Mouse (Mus musculus) limb, embryonic 14.5 days (tissue): ENCODE results near the gene Tcta. TPM values are rescaled to one million over a fixed set of nuclear protein-coding genes. Genes with fewer than 3 reads are reported as not detected.

ENCODE experiments used
- ATAC-seq: fragments of 200-750 bp; cut with Nextera tagmentation; 2 replicates; pipeline ENCODE4 v1.8.0; 2017; ENCODE audit warnings: low read depth, moderate number of reproducible peaks, moderate TSS enrichment; ENCODE audit not compliant: low FRiP score
- DNase-seq: peaks from one replicate; pipeline ENCODE4 v3.0.0-alpha.2; 2015; ENCODE audit warnings: low spot score
- H3K27ac ChIP-seq: fragments of 300-500 bp; sonication (generic); replicated peaks from 2 replicates; pipeline ENCODE4 v1.5.1; 2014; ENCODE audit warnings: low read depth, mild to moderate bottlenecking, low read length, moderate library complexity, mixed read lengths
- H3K27me3 ChIP-seq: fragments of 300-500 bp; sonication (generic); 2 replicates; pipeline ENCODE4 v1.6.1; 2014; ENCODE audit warnings: low read length, mixed read lengths; ENCODE audit not compliant: control insufficient read depth, insufficient read depth
- H3K36me3 ChIP-seq: fragments of 300-500 bp; sonication (generic); 2 replicates; pipeline ENCODE4 v1.6.1; 2014; ENCODE audit warnings: mild to moderate bottlenecking, low read length, moderate library complexity, mixed read lengths; ENCODE audit not compliant: control insufficient read depth, insufficient read depth
- H3K4me1 ChIP-seq: fragments of 300-500 bp; sonication (generic); 2 replicates; pipeline ENCODE4 v1.6.1; 2014; ENCODE audit warnings: antibody characterized with exemption, low read length, mixed read lengths; ENCODE audit not compliant: control insufficient read depth, insufficient read depth
- H3K4me2 ChIP-seq: fragments of 300-500 bp; sonication (generic); replicated peaks from 2 replicates; pipeline ENCODE4 v1.6.1; 2014; ENCODE audit warnings: low read depth, mild to moderate bottlenecking, low read length, moderate library complexity; ENCODE audit not compliant: severe bottlenecking
- H3K4me3 ChIP-seq: fragments of 300-500 bp; sonication (generic); replicated peaks from 2 replicates; pipeline ENCODE4 v1.5.1; 2014; ENCODE audit warnings: low read length
- H3K9ac ChIP-seq: fragments of 300-500 bp; sonication (generic); 2 replicates; pipeline ENCODE4 v1.6.1; 2014; ENCODE audit warnings: mild to moderate bottlenecking, low read depth, low read length, moderate library complexity; ENCODE audit not compliant: severe bottlenecking
- H3K9me3 ChIP-seq: fragments of 300-500 bp; sonication (generic); 2 replicates; pipeline ENCODE4 v1.6.1; 2016; ENCODE audit warnings: low read length; ENCODE audit not compliant: control insufficient read depth
- POLR2A ChIP-seq: fragments of 200-500 bp; IDR thresholded peaks from 2 replicates; pipeline ENCODE4 v1.8.0; 2012; ENCODE audit warnings: inconsistent platforms, mild to moderate bottlenecking, moderate library complexity, borderline replicate concordance; ENCODE audit not compliant: insufficient read depth, insufficient read length; ENCODE audit errors: extremely low read depth
- WGBS: fragments of 180-500 bp; shearing (Covaris S2); extraction: QIAGEN DNeasy Blood & Tissue Kit; methylation state at CpG from one replicate; pipeline ENCODE4 v1.1.7; 2014; 5-methylcytosine and 5-hydroxymethylcytosine counted together
- polyA plus RNA-seq, 2 experiments: library from polyadenylated mRNA; depleted of rRNA in 1 of 2; stranded (reverse) in 1 of 2; unstranded in 1 of 2; fragments of >200 nt; fragmentation: Nextera tagmentation in 1 of 2; extraction: Ambion mirVana in 1 of 2; gene quantifications; 2 replicates each; pipeline versions ENCODE4 v1.2.1 to v1.2.3; 2012 to 2014

Gene Tcta
- polyA plus RNA-seq, 2 experiments: 36.8 to 38.6 TPM

- Histone ChIP-seq H3K9me3 (no peaks in the 10 kb centered on the region), H3K36me3 (no peaks in the 10 kb centered on the region), H3K4me1 (peaks cover 19% of the 10 kb centered on the region), H3K4me3 (no peak overlapping the region), H3K9ac (no peak overlapping the region), H3K4me2 (no peak overlapping the region), H3K27ac (no peak overlapping the region), H3K27me3 (no peaks in the 10 kb centered on the region)
- DNase-seq: no peak
- WGBS: 88% methylated on average over 7 of the region's 7 CpGs
- TF ChIP-seq POLR2A: no peak
- ATAC-seq: no peak
Measured at GRCm38 (mm10) chr9:108267691-108268090, 38.3 kb downstream of the Tcta start.

- H3K4me2 ChIP-seq: no peak overlapping the region
- no peaks in the 10 kb centered on the region for H3K9me3 ChIP-seq
- no peak for ATAC-seq
- no peak overlapping the region for H3K27ac ChIP-seq
- peaks cover 16% of the 10 kb centered on the region for H3K4me1 ChIP-seq
- H3K4me3 ChIP-seq: no peak overlapping the region
- H3K27me3 ChIP-seq: no peaks in the 10 kb centered on the region
- TF ChIP-seq POLR2A: no peak
- no peak overlapping the region for H3K9ac ChIP-seq
- no peak for DNase-seq
- WGBS: 70% methylated on average over 10 of the region's 10 CpGs
- H3K36me3 ChIP-seq: no peaks in the 10 kb centered on the region
Measured at GRCm38 (mm10) chr9:108266261-108266935, 39.6 kb downstream of the Tcta start.

GRCm38 (mm10) chr9:108264191-108264921, 41.6 kb downstream of the Tcta start:
- H3K9ac ChIP-seq: peak overlapping the region; percentile 80
- H3K4me3 ChIP-seq: peak overlapping the region; percentile 93
- 12% methylated on average over 10 of the region's 10 CpGs for WGBS
- H3K27ac ChIP-seq: peak overlapping the region; percentile 68
- DNase-seq: no peak
- H3K9me3 ChIP-seq: no peaks in the 10 kb centered on the region
- H3K4me2 ChIP-seq: peak overlapping the region; percentile 76
- H3K36me3 ChIP-seq: no peaks in the 10 kb centered on the region
- no peaks in the 10 kb centered on the region for H3K27me3 ChIP-seq
- H3K4me1 ChIP-seq: peaks cover 16% of the 10 kb centered on the region
- no peak for ATAC-seq
- TF ChIP-seq POLR2A: no peak

GRCm38 (mm10) chr9:108263690-108264190, 42.2 kb downstream of the Tcta start, which contains the start of gene Dag1:
Gene Dag1 (minus strand): TSS chr9:108263958.
- Histone ChIP-seq H3K9me3 (no peaks in the 10 kb centered on the region), H3K27me3 (no peaks in the 10 kb centered on the region), H3K4me3 (peak within 1 kb of the TSS; percentile 93), H3K4me1 (peaks cover 16% of the 10 kb centered on the region), H3K27ac (peak within 1 kb of the TSS; percentile 68), H3K9ac (peak within 1 kb of the TSS; percentile 80), H3K36me3 (no peaks in the 10 kb centered on the region), H3K4me2 (peak within 1 kb of the TSS; percentile 76)
- DNase-seq: peak; percentile 97
- peak; percentile 99 for ATAC-seq
- 0 out of 2 replicates have a peak, but pooled peaks have one; percentile 27 for TF ChIP-seq POLR2A
- WGBS: 1% methylated on average over 16 of the region's 71 CpGs

- Histone ChIP-seq H3K4me1 (peaks cover 16% of the 10 kb centered on the region), H3K27me3 (no peaks in the 10 kb centered on the region), H3K4me3 (peak overlapping the region; percentile 93), H3K9ac (peak overlapping the region; percentile 80), H3K36me3 (no peaks in the 10 kb centered on the region), H3K4me2 (peak overlapping the region; percentile 76), H3K9me3 (no peaks in the 10 kb centered on the region), H3K27ac (peak overlapping the region; percentile 68)
- 1% methylated on average over 39 of the region's 62 CpGs for WGBS
- ATAC-seq (peak; percentile 21), DNase-seq (no peak)
- no peak for TF ChIP-seq POLR2A
Measured at GRCm38 (mm10) chr9:108263131-108263681, 42.8 kb downstream of the Tcta start.
